Mouse (Mus musculus) layer of hippocampus, postnatal 36 days (tissue): Measurements from ENCODE around the gene Jph4. TPM values are rescaled to one million over a fixed set of nuclear protein-coding genes. Genes with fewer than 3 reads are reported as not detected.

Source experiments
- DNase-seq, 2 experiments: peaks; one replicate each; pipeline ENCODE4 v3.0.0; 2022
- total RNA-seq, 2 experiments: library from RNA; stranded (reverse); gene quantifications; 2 replicates each; pipeline ENCODE4 v1.2.3; 2021

Gene Jph4
- total RNA-seq, 2 experiments from 2014 or later: 447 to 471 TPM

- DNase-seq: peak; percentile 81 to 84
Measured at GRCm38 (mm10) chr14:55094704-55095231, 22.0 kb downstream of the Jph4 start, which contains the start of gene Thtpa. Thtpa (plus strand) TSS chr14:55094784.

- DNase-seq: no peak
Measured at GRCm38 (mm10) chr14:55093927-55094326, 22.8 kb downstream of the Jph4 start.

- DNase-seq: peak; percentile 97
Measured at GRCm38 (mm10) chr14:55092011-55092577, 24.6 kb downstream of the Jph4 start, which contains the start of gene Zfhx2. Zfhx2 (minus strand) TSS chr14:55092324.

- no peak for DNase-seq
Measured at GRCm38 (mm10) chr14:55091209-55091865, 25.4 kb downstream of the Jph4 start.

- DNase-seq: no peak
Measured at GRCm38 (mm10) chr14:55089199-55089947, 27.4 kb downstream of the Jph4 start.

- DNase-seq: no peak
Measured at GRCm38 (mm10) chr14:55086009-55086514, 30.7 kb downstream of the Jph4 start.

GRCm38 (mm10) chr14:55085324-55086008 lies 31.3 kb downstream of the Jph4 start:
- no peak for DNase-seq

- DNase-seq: no peak
Measured at GRCm38 (mm10) chr14:55083481-55083880, 33.3 kb downstream of the Jph4 start.

GRCm38 (mm10) chr14:55081105-55081504 lies 35.6 kb downstream of the Jph4 start:
- no peak for DNase-seq

GRCm38 (mm10) chr14:55079214-55079970 lies 37.3 kb downstream of the Jph4 start:
- peak in 1 of 2 experiments; percentile 67 for DNase-seq

GRCm38 (mm10) chr14:55078366-55078989 lies 38.3 kb downstream of the Jph4 start:
- DNase-seq: no peak

- DNase-seq: no peak
Measured at GRCm38 (mm10) chr14:55077481-55078365, 39.0 kb downstream of the Jph4 start.

GRCm38 (mm10) chr14:55076956-55077355 lies 39.8 kb downstream of the Jph4 start:
- no peak for DNase-seq

- no peak for DNase-seq
Measured at GRCm38 (mm10) chr14:55076224-55076623, 40.5 kb downstream of the Jph4 start.

- DNase-seq: no peak
Measured at GRCm38 (mm10) chr14:55074416-55074815, 42.3 kb downstream of the Jph4 start.

GRCm38 (mm10) chr14:55071756-55072155 lies 45.0 kb downstream of the Jph4 start:
- DNase-seq: no peak

- peak in 1 of 2 experiments; percentile 41 for DNase-seq
Measured at GRCm38 (mm10) chr14:55066042-55066441, 50.7 kb downstream of the Jph4 start.

- DNase-seq: no peak
Measured at GRCm38 (mm10) chr14:55065391-55065790, 51.3 kb downstream of the Jph4 start.

- peak; percentile 53 to 57 for DNase-seq
Measured at GRCm38 (mm10) chr14:55064481-55065370, 52.0 kb downstream of the Jph4 start.
